Mouse (Mus musculus) B cell, adult 62 days (primary cell): ENCODE measurements around the gene Mpnd. TPM values are rescaled to one million over a fixed set of nuclear protein-coding genes. Genes with fewer than 3 reads are reported as not detected.

Source experiments
- total RNA-seq: library from RNA; stranded (reverse); gene quantifications from 4 replicates; pipeline ENCODE4 v1.2.4, GENCODE M21; 2023

Gene Mpnd
- 57.6 to 74.2 TPM (median 66.5 TPM) in 4 replicates for total RNA-seq

GRCm38 (mm10) chr17:56005415-56006061 lies at the start of gene Mpnd, which contains the start of gene Stap2:
Mpnd (plus strand) TSS chr17:56005711.
Stap2 (minus strand) TSS chr17:56005584.

GRCm38 (mm10) chr17:55958918-55959728 lies 46.4 kb upstream of the Mpnd start, which contains the start of gene Yju2:
Yju2 (plus strand) TSS chr17:55959099.

GRCm38 (mm10) chr17:55969966-55970891 lies 35.3 kb upstream of the Mpnd start, which contains the start of gene Shd:
Shd (plus strand) TSS chr17:55970467.

GRCm38 (mm10) chr17:55986030-55986961 lies 19.2 kb upstream of the Mpnd start, which contains the start of gene Fsd1:
Fsd1 (plus strand) TSS chr17:55986509.

GRCm38 (mm10) chr17:56036176-56036900 lies 30.8 kb downstream of the Mpnd start, which contains the start of gene Sh3gl1:
Sh3gl1 (minus strand) TSS chr17:56036635.

GRCm38 (mm10) chr17:56040030-56040856 lies 34.7 kb downstream of the Mpnd start, which contains the start of gene Chaf1a:
Chaf1a (plus strand) TSS chr17:56040439.

Other genes starting within 250 kb of the Mpnd start
- gene Zfp119a, start 126.8 kb upstream of the Mpnd start, total RNA-seq, result 9.7 to 11.3 TPM (median 10.7 TPM) in 4 replicates
- 19.1 to 20.5 TPM (median 19.2 TPM) in 4 replicates for gene Zfp959, start 113.6 kb upstream of the Mpnd start, total RNA-seq
- gene Zfp119b, start 56.2 kb upstream of the Mpnd start, total RNA-seq, result 3.3 to 6.1 TPM (median 5.2 TPM) in 4 replicates
- 14.2 to 17.7 TPM (median 15.5 TPM) in 4 replicates for gene Ebi3, start 53.1 kb upstream of the Mpnd start, total RNA-seq
- gene Yju2, start 46.6 kb upstream of the Mpnd start, total RNA-seq, result 44.4 to 50.9 TPM (median 50.3 TPM) in 4 replicates
- gene Shd, start 35.2 kb upstream of the Mpnd start, total RNA-seq, result 0.81 to 2.9 TPM (median 1.8 TPM) in 4 replicates
- not detected in 4 replicates for gene Fsd1, start 19.2 kb upstream of the Mpnd start, total RNA-seq
- gene Stap2, start 127 bp upstream of the Mpnd start, total RNA-seq, result 1.2 TPM in 1 of 4 replicates, not detected in the others
- gene Sh3gl1, start 30.9 kb downstream of the Mpnd start, total RNA-seq, result 90.4 to 97.0 TPM (median 94.7 TPM) in 4 replicates
- 2.7 to 4.1 TPM (median 3.2 TPM) in 4 replicates for gene Chaf1a, start 34.7 kb downstream of the Mpnd start, total RNA-seq
- gene Ubxn6, start 69.3 kb downstream of the Mpnd start, total RNA-seq, result 65.9 to 73.7 TPM (median 71.6 TPM) in 4 replicates
- 105 to 126 TPM (median 115 TPM) in 4 replicates for gene Hdgfl2, start 73.9 kb downstream of the Mpnd start, total RNA-seq
- not detected in 4 replicates for gene Plin4, start 104.1 kb downstream of the Mpnd start, total RNA-seq
- not detected in 4 replicates for gene Plin5, start 111.9 kb downstream of the Mpnd start, total RNA-seq
- not detected in 4 replicates for gene Lrg1, start 116.3 kb downstream of the Mpnd start, total RNA-seq
- gene Sema6b, start 134.6 kb downstream of the Mpnd start, total RNA-seq, result 1.0 to 1.3 TPM (median 1.2 TPM) in 4 replicates
- 0.21 to 0.38 TPM (median 0.27 TPM) in 3 of 4 replicates, not detected in the other for gene Tnfaip8l1, start 156.8 kb downstream of the Mpnd start, total RNA-seq
- 48.9 to 52.9 TPM (median 52.0 TPM) in 4 replicates for gene Mydgf, start 178.2 kb downstream of the Mpnd start, total RNA-seq
- 53.2 to 57.1 TPM (median 55.2 TPM) in 4 replicates for gene Dpp9, start 213.2 kb downstream of the Mpnd start, total RNA-seq